Mouse (Mus musculus) myocyte (in vitro differentiated cells): Measurements from ENCODE around the gene Lrch4.

Source experiments
- CEBPB ChIP-seq: IDR thresholded peaks from 2 replicates; pipeline ENCODE4 v1.6.1; 2011; ENCODE audit warnings: mild to moderate bottlenecking, moderate library complexity; ENCODE audit not compliant: poor library complexity, insufficient read depth, severe bottlenecking
- E2F4 ChIP-seq: IDR thresholded peaks from one replicate; pipeline ENCODE4 v1.6.1; 2011; ENCODE audit warnings: mild to moderate bottlenecking, control low read depth, moderate library complexity; ENCODE audit not compliant: insufficient read depth
- MAX ChIP-seq: IDR thresholded peaks from one replicate; pipeline ENCODE4 v1.6.1; 2011; ENCODE audit warnings: low read depth, mild to moderate bottlenecking, control low read depth
- MYOG ChIP-seq, 3 experiments: IDR thresholded peaks; one replicate each; pipeline ENCODE4 v1.6.1; 2011; ENCODE audit warnings: control low read depth in 2 of 3, low read depth in 2 of 3, mild to moderate bottlenecking in 2 of 3; ENCODE audit not compliant: insufficient read length in 2 of 3, control insufficient read depth in 1 of 3, insufficient read depth in 1 of 3
- POLR2A ChIP-seq: IDR thresholded peaks from one replicate; pipeline ENCODE4 v1.6.1; 2011; ENCODE audit warnings: low read depth, mild to moderate bottlenecking, control low read depth, moderate library complexity; ENCODE audit not compliant: insufficient read length
- POLR2AphosphoS2 ChIP-seq: IDR thresholded peaks from one replicate; pipeline ENCODE4 v1.6.1; 2011; ENCODE audit warnings: low read depth, control low read depth; ENCODE audit not compliant: insufficient read length
- SRF ChIP-seq: IDR thresholded peaks from one replicate; pipeline ENCODE4 v1.6.1; 2011; ENCODE audit warnings: low read depth; ENCODE audit not compliant: control insufficient read depth, insufficient read length
- TCF12 ChIP-seq: IDR thresholded peaks from one replicate; pipeline ENCODE4 v1.6.1; 2011; ENCODE audit warnings: mild to moderate bottlenecking, control low read depth; ENCODE audit not compliant: poor library complexity, insufficient read depth, severe bottlenecking
- TCF3 ChIP-seq: IDR thresholded peaks from one replicate; pipeline ENCODE4 v1.6.1; 2011; ENCODE audit warnings: low read depth, control low read depth; ENCODE audit not compliant: insufficient read length
- USF1 ChIP-seq: IDR thresholded peaks from one replicate; pipeline ENCODE4 v1.6.1; 2011; ENCODE audit warnings: low read depth, mild to moderate bottlenecking, control low read depth, moderate library complexity

- TF ChIP-seq POLR2A (no peak), USF1 (no peak), MYOG (IDR thresholded peaks at IDR 0.05; ENCODE audit: control insufficient read depth in 1 of 3, insufficient read depth in 1 of 3, insufficient read length in 2 of 3, low read depth in 2 of 3) (peak in 1 of 3 experiments; percentile 29), POLR2AphosphoS2 (no peak), SRF (no peak), TCF12 (no peak), TCF3 (no peak), MAX (no peak), E2F4 (no peak), CEBPB (no peak)
Measured at GRCm38 (mm10) chr5:137660064-137660688, 31.3 kb downstream of the Lrch4 start.
